Mouse (Mus musculus): ENCODE data around the gene Mmgt2.

Mmgt2 gene

GRCm38 (mm10) chr11:62648591-62649391 lies at the start of gene Mmgt2:
Mmgt2 (plus strand) TSS chr11:62648664.
- DNase-seq (ENCODE audit: low spot score in 2 of 2): peak; percentile 90 to 93

GRCm38 (mm10) chr11:62601732-62602618 lies 46.5 kb upstream of the Mmgt2 start:
- DNase-seq (ENCODE audit: low spot score in 2 of 2): no peak

- DNase-seq (ENCODE audit: low spot score in 2 of 2): peak; percentile 96 to 97
Observed at GRCm38 (mm10) chr11:62602619-62603311, 45.7 kb upstream of the Mmgt2 start.

- DNase-seq (ENCODE audit: low spot score in 2 of 2): peak; percentile 30 to 49
Observed at GRCm38 (mm10) chr11:62603312-62604056, 45.0 kb upstream of the Mmgt2 start.

- no peak for DNase-seq (ENCODE audit: low spot score in 2 of 2)
Observed at GRCm38 (mm10) chr11:62604123-62604706, 44.2 kb upstream of the Mmgt2 start.

- no peak for DNase-seq (ENCODE audit: low spot score in 2 of 2)
Observed at GRCm38 (mm10) chr11:62604886-62605618, 43.4 kb upstream of the Mmgt2 start.

GRCm38 (mm10) chr11:62605619-62606298 lies 42.7 kb upstream of the Mmgt2 start:
- no peak for DNase-seq (ENCODE audit: low spot score in 2 of 2)

- DNase-seq (ENCODE audit: low spot score in 2 of 2): no peak
Observed at GRCm38 (mm10) chr11:62606299-62607169, 41.9 kb upstream of the Mmgt2 start.

GRCm38 (mm10) chr11:62607170-62607951 lies 41.1 kb upstream of the Mmgt2 start:
- DNase-seq (ENCODE audit: low spot score in 2 of 2): no peak

- DNase-seq (ENCODE audit: low spot score in 2 of 2): no peak
Observed at GRCm38 (mm10) chr11:62607952-62608201, 40.6 kb upstream of the Mmgt2 start.

GRCm38 (mm10) chr11:62608826-62609675 lies 39.4 kb upstream of the Mmgt2 start:
- DNase-seq (ENCODE audit: low spot score in 2 of 2): peak; percentile 18 to 35

GRCm38 (mm10) chr11:62610304-62610703 lies 38.2 kb upstream of the Mmgt2 start:
- DNase-seq (ENCODE audit: low spot score in 2 of 2): no peak

GRCm38 (mm10) chr11:62612604-62613003 lies 35.9 kb upstream of the Mmgt2 start:
- no peak for DNase-seq (ENCODE audit: low spot score in 2 of 2)

GRCm38 (mm10) chr11:62613657-62614365 lies 34.7 kb upstream of the Mmgt2 start:
- DNase-seq (ENCODE audit: low spot score in 2 of 2): peak; percentile 85 to 88

GRCm38 (mm10) chr11:62614876-62615410 lies 33.5 kb upstream of the Mmgt2 start:
- no peak for DNase-seq (ENCODE audit: low spot score in 2 of 2)

GRCm38 (mm10) chr11:62615456-62615855 lies 33.0 kb upstream of the Mmgt2 start:
- no peak for DNase-seq (ENCODE audit: low spot score in 2 of 2)

Data from natural killer cell, adult 2 months (primary cell).